Mouse (Mus musculus): ENCODE data around the gene Vmn1r125.
"Not testable (repeated sequence)": the region's sequence is repeated elsewhere in the genome, so short reads cannot be mapped to it uniquely, and the experiment has no call there.

Gene Vmn1r125

GRCm38 (mm10) chr7:21271879-21272278 is at the start of gene Vmn1r125:
Gene Vmn1r125, plus strand, starts transcription at chr7:21272179.
- DNase-seq: not testable (repeated sequence)

GRCm38 (mm10) chr7:21260517-21260916 is 11.5 kb upstream of the Vmn1r125 start, which contains the start of gene Vmn1r124:
Gene Vmn1r124, minus strand, starts transcription at chr7:21260617.
- DNase-seq: not testable (repeated sequence)

- not testable (repeated sequence) for DNase-seq
Measured at GRCm38 (mm10) chr7:21301367-21301766, 29.4 kb downstream of the Vmn1r125 start, which contains the start of gene Vmn1r126. Gene Vmn1r126, minus strand, starts transcription at chr7:21301467.

- not testable (repeated sequence) for DNase-seq
Measured at GRCm38 (mm10) chr7:21319761-21320160, 47.8 kb downstream of the Vmn1r125 start, which contains the start of gene Vmn1r127. Gene Vmn1r127, minus strand, starts transcription at chr7:21319861.

Data from cerebellum, adult 11 months (tissue).